Mouse (Mus musculus): ENCODE measurements around the gene Grn. TPM values are rescaled to one million over a fixed set of nuclear protein-coding genes. Genes with fewer than 3 reads are reported as not detected.

The Grn gene
- polyA plus RNA-seq, 1 experiment from 2014 or later = 215 TPM

GRCm38 (mm10) chr11:102431018-102431645 lies 1.0 kb downstream of the Grn start:
- Histone ChIP-seq H3K27me3 (ENCODE audit: control insufficient read depth, insufficient read depth, low read length) (no peaks in the 10 kb centered on the region), H3K4me2 (ENCODE audit: low read depth, low read length) (peak overlapping the region; percentile 70), H3K9me3 (replicated peaks; ENCODE audit: control insufficient read depth, low read length) (no peaks in the 10 kb centered on the region), H3K27ac (ENCODE audit: low read length) (peak overlapping the region; percentile 94), H3K36me3 (ENCODE audit: control insufficient read depth, insufficient read depth) (peaks cover 13% of the 10 kb centered on the region; the same call in 1 of the 2 replicates), H3K4me3 (ENCODE audit: low read length) (peak overlapping the region; percentile 87), H3K9ac (ENCODE audit: low read length) (peak overlapping the region; percentile 73), H3K4me1 (ENCODE audit: control insufficient read depth, insufficient read depth, low read length) (peaks cover 30% of the 10 kb centered on the region)
- whole genome bisulfite sequencing = under 1% methylated on average over 7 of the region's 7 CpGs
- peak; percentile 31; the same call in 1 of the 2 replicates for ATAC-seq (replicated peaks; ENCODE audit: extremely low read depth, insufficient read depth, low FRiP score)

- WGBS = 87% methylated on average over 3 of the region's 3 CpGs
- no peak for ATAC-seq (replicated peaks; ENCODE audit: extremely low read depth, insufficient read depth, low FRiP score)
- Histone ChIP-seq H3K9ac (ENCODE audit: low read length) (peak overlapping the region; percentile 15), H3K27ac (ENCODE audit: low read length) (no peak overlapping the region), H3K4me3 (ENCODE audit: low read length) (peak overlapping the region; percentile 18), H3K4me2 (ENCODE audit: low read depth, low read length) (peak overlapping the region; percentile 31), H3K4me1 (ENCODE audit: control insufficient read depth, insufficient read depth, low read length) (peaks cover 32% of the 10 kb centered on the region), H3K36me3 (ENCODE audit: control insufficient read depth, insufficient read depth) (peaks cover 13% of the 10 kb centered on the region; the same call in 1 of the 2 replicates), H3K27me3 (ENCODE audit: control insufficient read depth, insufficient read depth, low read length) (no peaks in the 10 kb centered on the region), H3K9me3 (replicated peaks; ENCODE audit: control insufficient read depth, low read length) (no peaks in the 10 kb centered on the region)
Measured at GRCm38 (mm10) chr11:102431728-102432114, 1.6 kb downstream of the Grn start.

- 0 out of 2 replicates have a peak overlapping the region, but pooled peaks have one; percentile 20 for H3K27ac ChIP-seq (ENCODE audit: low read length)
- no peaks in the 10 kb centered on the region for H3K27me3 ChIP-seq (ENCODE audit: control insufficient read depth, insufficient read depth, low read length)
- H3K36me3 ChIP-seq (ENCODE audit: control insufficient read depth, insufficient read depth) = peaks cover 13% of the 10 kb centered on the region; the same call in 1 of the 2 replicates
- WGBS = 62% methylated on average over 16 of the region's 16 CpGs
- ATAC-seq (replicated peaks; ENCODE audit: extremely low read depth, insufficient read depth, low FRiP score) = no peak
- peak overlapping the region; percentile 31 for H3K4me2 ChIP-seq (ENCODE audit: low read depth, low read length)
- no peaks in the 10 kb centered on the region for H3K9me3 ChIP-seq (replicated peaks; ENCODE audit: control insufficient read depth, low read length)
- peak overlapping the region; percentile 18 for H3K4me3 ChIP-seq (ENCODE audit: low read length)
- H3K4me1 ChIP-seq (ENCODE audit: control insufficient read depth, insufficient read depth, low read length) = peaks cover 36% of the 10 kb centered on the region
- H3K9ac ChIP-seq (ENCODE audit: low read length) = peak overlapping the region; percentile 15
Measured at GRCm38 (mm10) chr11:102432115-102432843, 2.2 kb downstream of the Grn start.

- H3K27me3 ChIP-seq (ENCODE audit: control insufficient read depth, insufficient read depth, low read length) = no peaks in the 10 kb centered on the region
- peak overlapping the region; percentile 12; the same call in 1 of the 2 replicates for H3K9ac ChIP-seq (ENCODE audit: low read length)
- H3K4me1 ChIP-seq (ENCODE audit: control insufficient read depth, insufficient read depth, low read length) = peaks cover 37% of the 10 kb centered on the region
- no peaks in the 10 kb centered on the region for H3K9me3 ChIP-seq (replicated peaks; ENCODE audit: control insufficient read depth, low read length)
- no peak overlapping the region for H3K27ac ChIP-seq (ENCODE audit: low read length)
- H3K36me3 ChIP-seq (ENCODE audit: control insufficient read depth, insufficient read depth) = peaks cover 13% of the 10 kb centered on the region; the same call in 1 of the 2 replicates
- no peak overlapping the region for H3K4me3 ChIP-seq (ENCODE audit: low read length)
- H3K4me2 ChIP-seq (ENCODE audit: low read depth, low read length) = peak overlapping the region; percentile 22; the same call in 1 of the 2 replicates
- ATAC-seq (replicated peaks; ENCODE audit: extremely low read depth, insufficient read depth, low FRiP score) = no peak
- WGBS = 87% methylated on average over 6 of the region's 6 CpGs
Measured at GRCm38 (mm10) chr11:102432896-102433295, 2.8 kb downstream of the Grn start.

- WGBS = 95% methylated on average over 7 of the region's 7 CpGs
- Histone ChIP-seq H3K4me1 (ENCODE audit: control insufficient read depth, insufficient read depth, low read length) (peaks cover 37% of the 10 kb centered on the region), H3K36me3 (ENCODE audit: control insufficient read depth, insufficient read depth) (peaks cover 15% of the 10 kb centered on the region), H3K4me3 (ENCODE audit: low read length) (no peak overlapping the region), H3K27ac (ENCODE audit: low read length) (no peak overlapping the region), H3K4me2 (ENCODE audit: low read depth, low read length) (no peak overlapping the region), H3K9ac (ENCODE audit: low read length) (no peak overlapping the region), H3K27me3 (ENCODE audit: control insufficient read depth, insufficient read depth, low read length) (no peaks in the 10 kb centered on the region), H3K9me3 (replicated peaks; ENCODE audit: control insufficient read depth, low read length) (no peaks in the 10 kb centered on the region)
- no peak for ATAC-seq (replicated peaks; ENCODE audit: extremely low read depth, insufficient read depth, low FRiP score)
Measured at GRCm38 (mm10) chr11:102433866-102434265, 3.8 kb downstream of the Grn start.

GRCm38 (mm10) chr11:102434406-102434805 lies 4.3 kb downstream of the Grn start:
- H3K27me3 ChIP-seq (ENCODE audit: control insufficient read depth, insufficient read depth, low read length) = peaks cover under 1% of the 10 kb centered on the region; the same call in 1 of the 2 replicates
- no peak overlapping the region for H3K27ac ChIP-seq (ENCODE audit: low read length)
- H3K4me3 ChIP-seq (ENCODE audit: low read length) = no peak overlapping the region
- H3K9ac ChIP-seq (ENCODE audit: low read length) = no peak overlapping the region
- WGBS = 9% methylated on average over 7 of the region's 7 CpGs
- no peak; the same call in 1 of the 2 replicates for ATAC-seq (replicated peaks; ENCODE audit: extremely low read depth, insufficient read depth, low FRiP score)
- no peaks in the 10 kb centered on the region for H3K9me3 ChIP-seq (replicated peaks; ENCODE audit: control insufficient read depth, low read length)
- H3K36me3 ChIP-seq (ENCODE audit: control insufficient read depth, insufficient read depth) = peaks cover 20% of the 10 kb centered on the region
- peaks cover 33% of the 10 kb centered on the region for H3K4me1 ChIP-seq (ENCODE audit: control insufficient read depth, insufficient read depth, low read length)
- H3K4me2 ChIP-seq (ENCODE audit: low read depth, low read length) = no peak overlapping the region

- peaks cover 26% of the 10 kb centered on the region for H3K36me3 ChIP-seq (ENCODE audit: control insufficient read depth, insufficient read depth)
- H3K9ac ChIP-seq (ENCODE audit: low read length) = no peak overlapping the region
Measured at GRCm38 (mm10) chr11:102434816-102435705, 4.9 kb downstream of the Grn start.

GRCm38 (mm10) chr11:102435754-102436470 lies 5.8 kb downstream of the Grn start:
- Histone ChIP-seq H3K9me3 (replicated peaks; ENCODE audit: control insufficient read depth, low read length) (no peaks in the 10 kb centered on the region), H3K4me3 (ENCODE audit: low read length) (no peak overlapping the region), H3K27ac (ENCODE audit: low read length) (peak overlapping the region; percentile 19; the same call in 1 of the 2 replicates), H3K9ac (ENCODE audit: low read length) (peak overlapping the region; percentile 3; the same call in 1 of the 2 replicates), H3K36me3 (ENCODE audit: control insufficient read depth, insufficient read depth) (peaks cover 27% of the 10 kb centered on the region), H3K27me3 (ENCODE audit: control insufficient read depth, insufficient read depth, low read length) (peaks cover 2% of the 10 kb centered on the region; the same call in 1 of the 2 replicates), H3K4me1 (ENCODE audit: control insufficient read depth, insufficient read depth, low read length) (peaks cover 29% of the 10 kb centered on the region), H3K4me2 (ENCODE audit: low read depth, low read length) (no peak overlapping the region)
- no peak for ATAC-seq (replicated peaks; ENCODE audit: extremely low read depth, insufficient read depth, low FRiP score)
- WGBS = 82% methylated on average over 18 of the region's 18 CpGs

More at GRCm38 (mm10) chr11:102434816-102435705, 4.9 kb downstream of the Grn start:
- no peak for ATAC-seq (replicated peaks; ENCODE audit: extremely low read depth, insufficient read depth, low FRiP score)
- Histone ChIP-seq H3K4me1 (ENCODE audit: control insufficient read depth, insufficient read depth, low read length) (peaks cover 29% of the 10 kb centered on the region), H3K4me2 (ENCODE audit: low read depth, low read length) (no peak overlapping the region), H3K27me3 (ENCODE audit: control insufficient read depth, insufficient read depth, low read length) (peaks cover 2% of the 10 kb centered on the region; the same call in 1 of the 2 replicates), H3K4me3 (ENCODE audit: low read length) (no peak overlapping the region), H3K9me3 (replicated peaks; ENCODE audit: control insufficient read depth, low read length) (no peaks in the 10 kb centered on the region), H3K27ac (ENCODE audit: low read length) (no peak overlapping the region)
- 87% methylated on average over 11 of the region's 11 CpGs for WGBS
